Mouse (Mus musculus): ENCODE data around the gene Tbcb.

DNA sequence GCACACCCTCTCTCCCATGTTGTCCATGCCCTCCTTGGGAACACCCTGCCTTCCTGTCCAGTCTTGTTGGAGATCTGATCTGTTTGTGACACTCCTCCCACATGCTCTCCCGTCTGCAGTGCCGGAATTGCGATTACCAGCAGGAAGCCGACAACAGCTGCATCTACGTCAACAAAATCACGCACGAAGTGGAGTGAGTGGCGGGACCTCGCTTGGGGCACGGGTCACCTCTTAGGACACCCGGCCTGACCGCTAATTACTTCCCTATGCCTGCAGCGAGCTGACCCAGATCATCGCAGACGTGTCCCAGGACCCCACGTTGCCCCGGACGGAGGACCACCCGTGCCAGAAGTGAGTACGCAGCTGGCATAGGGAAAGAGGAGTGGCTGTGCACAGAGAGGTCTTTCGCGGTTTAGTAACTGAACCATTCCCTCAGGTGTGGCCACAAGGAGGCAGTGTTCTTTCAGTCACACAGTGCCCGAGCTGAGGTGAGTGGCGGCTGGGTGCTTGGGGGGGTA is 618 bp upstream of the Tbcb start:
- peak; percentile 78 for TF ChIP-seq CTCF (IDR thresholded peaks at IDR 0.05)
- peak; percentile 66; the same call in 1 of the 2 replicates for TF ChIP-seq EP300 (IDR thresholded peaks at IDR 0.05)

All from lung, postnatal 0 days (tissue).